Mouse (Mus musculus) mesoderm, embryonic 11.5 days (tissue): ENCODE results near the gene Gm26602.
"Not testable (repeated sequence)": the region's sequence is repeated elsewhere in the genome, so short reads cannot be mapped to it uniquely, and the experiment has no call there.

Experiments
- DNase-seq: peaks from one replicate; pipeline ENCODE4 v3.0.0-alpha.2; 2012; ENCODE audit warnings: low read depth, low spot score

Gm26602 gene

GRCm38 (mm10) chr10:79958140-79958816, 47.6 kb downstream of the Gm26602 start:
- DNase-seq: peak; percentile 81

GRCm38 (mm10) chr10:79959412-79959811, 48.8 kb downstream of the Gm26602 start:
- DNase-seq: not testable (repeated sequence)

GRCm38 (mm10) chr10:79959847-79960601, 49.4 kb downstream of the Gm26602 start, which contains the start of gene Wdr18:
Gene Wdr18 (plus strand): TSS chr10:79960152.
- DNase-seq: peak; percentile 100
